Mouse (Mus musculus) heart, embryonic 13.5 days (tissue): Measurements from ENCODE around the gene Nudt7. TPM values are rescaled to one million over a fixed set of nuclear protein-coding genes. Genes with fewer than 3 reads are reported as not detected.

ENCODE experiments used
- ATAC-seq: fragments of 200-750 bp; cut with Nextera tagmentation; 2 replicates; pipeline ENCODE4 v1.8.0; 2017; ENCODE audit warnings: moderate TSS enrichment; ENCODE audit not compliant: insufficient number of reproducible peaks, low FRiP score, low TSS enrichment; ENCODE audit errors: extremely low read depth
- H3K27ac ChIP-seq: fragments of 300-500 bp; sonication (generic); replicated peaks from 2 replicates; pipeline ENCODE4 v1.5.1; 2015; ENCODE audit warnings: moderate library complexity, mild to moderate bottlenecking, inconsistent platforms
- H3K27me3 ChIP-seq: fragments of 300-500 bp; sonication (generic); replicated peaks from 2 replicates; pipeline ENCODE4 v1.6.1; 2015; ENCODE audit warnings: mild to moderate bottlenecking, inconsistent platforms
- H3K36me3 ChIP-seq: fragments of 300-500 bp; sonication (generic); 2 replicates; pipeline ENCODE4 v1.6.1; 2015; ENCODE audit warnings: mild to moderate bottlenecking, inconsistent platforms
- H3K4me1 ChIP-seq: fragments of 300-500 bp; sonication (generic); 2 replicates; pipeline ENCODE4 v1.6.1; 2015; ENCODE audit warnings: inconsistent platforms
- H3K4me2 ChIP-seq: fragments of 300-500 bp; sonication (generic); 2 replicates; pipeline ENCODE4 v1.6.1; 2015; ENCODE audit warnings: inconsistent platforms, mild to moderate bottlenecking, moderate library complexity
- H3K4me3 ChIP-seq: fragments of 300-500 bp; sonication (generic); 2 replicates; pipeline ENCODE4 v1.5.1; 2015; ENCODE audit warnings: moderate library complexity, mild to moderate bottlenecking, inconsistent platforms
- H3K9ac ChIP-seq: fragments of 300-500 bp; sonication (generic); 2 replicates; pipeline ENCODE4 v1.6.1; 2015; ENCODE audit warnings: inconsistent platforms, mild to moderate bottlenecking, moderate library complexity
- H3K9me3 ChIP-seq: fragments of 300-500 bp; sonication (generic); 2 replicates; pipeline ENCODE4 v1.6.1; 2016; ENCODE audit warnings: inconsistent platforms
- WGBS: fragments of 180-500 bp; shearing (Covaris S2); methylation state at CpG from one replicate; pipeline ENCODE4 v1.1.7; 2015; ENCODE audit warnings: mixed read lengths; 5-methylcytosine and 5-hydroxymethylcytosine counted together
- polyA plus RNA-seq: library from polyadenylated mRNA; unstranded; fragments of >200 nt; fragmentation: Nextera tagmentation; extraction: Ambion mirVana; gene quantifications from 2 replicates; pipeline ENCODE4 v1.2.1, GENCODE M21; 2015

Nudt7 gene
- polyA plus RNA-seq, 1 experiment from 2014 or later: 21.8 TPM

DNA sequence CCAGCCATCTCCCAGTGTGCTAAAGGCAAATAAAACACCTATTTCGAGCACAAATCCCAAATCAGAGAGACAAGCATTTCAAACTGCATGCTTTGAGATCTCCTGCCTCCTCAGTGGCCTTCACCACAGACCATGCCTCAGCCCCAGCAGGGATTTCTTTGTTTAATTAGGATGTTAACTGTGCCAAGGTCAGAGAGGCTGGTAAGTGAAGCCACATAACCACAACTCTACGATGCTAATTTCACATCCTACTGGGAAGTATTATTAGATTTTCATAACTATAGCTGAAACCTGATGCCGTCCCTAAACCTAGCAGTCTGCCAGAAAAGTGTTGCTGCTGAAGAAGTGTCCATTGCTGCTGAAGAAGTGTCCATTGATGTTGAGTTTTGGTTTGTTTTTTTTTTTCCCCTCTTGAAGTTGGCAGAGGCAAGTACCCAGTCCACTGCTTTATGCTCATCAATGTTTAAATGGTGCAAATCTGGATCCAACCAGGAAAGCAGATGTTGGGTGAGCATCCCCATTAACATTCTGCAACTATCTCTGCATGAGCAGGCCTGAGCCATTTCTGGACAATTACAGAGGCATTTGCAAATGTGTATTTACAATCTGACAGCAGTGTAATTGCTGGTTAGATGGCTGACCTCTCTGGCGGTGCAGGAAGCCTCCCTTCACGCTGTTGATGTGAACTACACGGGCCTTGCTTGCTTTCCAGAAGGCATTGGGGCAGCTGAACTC is 20.1 kb downstream of the Nudt7 start:
- 75% methylated on average over 6 of the region's 6 CpGs for WGBS
- no peak overlapping the region for H3K4me2 ChIP-seq
- H3K9me3 ChIP-seq: no peaks in the 10 kb centered on the region
- no peak for ATAC-seq
- H3K4me3 ChIP-seq: no peak overlapping the region
- peaks cover 35% of the 10 kb centered on the region for H3K36me3 ChIP-seq
- H3K27ac ChIP-seq: no peak overlapping the region
- H3K9ac ChIP-seq: no peak overlapping the region
- H3K27me3 ChIP-seq: no peaks in the 10 kb centered on the region
- H3K4me1 ChIP-seq: no peaks in the 10 kb centered on the region

DNA sequence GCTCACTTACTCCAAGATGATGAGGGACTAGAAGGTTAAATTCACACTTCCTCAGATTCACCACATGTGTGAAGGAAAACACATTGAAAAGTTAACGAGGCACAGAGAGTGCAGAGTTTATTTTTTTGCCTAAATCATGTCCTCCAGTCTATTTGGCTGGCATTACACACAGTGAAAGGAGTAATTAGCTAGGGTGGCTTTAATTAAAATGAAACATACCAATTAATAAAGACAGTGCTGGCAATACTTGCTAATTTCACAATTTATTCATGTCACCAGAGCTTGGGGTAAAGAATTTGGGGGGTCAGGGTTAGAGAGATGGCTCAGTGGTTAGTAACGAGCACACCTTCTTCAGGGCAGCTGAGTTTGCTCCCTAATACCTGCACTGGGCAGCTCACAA is 25.2 kb downstream of the Nudt7 start:
- Histone ChIP-seq H3K4me1 (no peaks in the 10 kb centered on the region), H3K9ac (no peak overlapping the region), H3K27ac (no peak overlapping the region), H3K36me3 (no peaks in the 10 kb centered on the region), H3K4me2 (no peak overlapping the region), H3K4me3 (no peak overlapping the region), H3K9me3 (no peaks in the 10 kb centered on the region), H3K27me3 (no peaks in the 10 kb centered on the region)
- WGBS: 68% methylated on average over 2 of the region's 2 CpGs
- ATAC-seq: no peak

GRCm38 (mm10) chr8:114159666-114160065 is 26.3 kb downstream of the Nudt7 start:
- H3K9ac ChIP-seq: no peak overlapping the region
- WGBS: 80% methylated on average over 3 of the region's 3 CpGs
- no peaks in the 10 kb centered on the region for H3K27me3 ChIP-seq
- no peaks in the 10 kb centered on the region for H3K4me1 ChIP-seq
- H3K9me3 ChIP-seq: no peaks in the 10 kb centered on the region
- ATAC-seq: no peak
- H3K27ac ChIP-seq: no peak overlapping the region
- H3K36me3 ChIP-seq: no peaks in the 10 kb centered on the region
- no peak overlapping the region for H3K4me3 ChIP-seq
- no peak overlapping the region for H3K4me2 ChIP-seq

GRCm38 (mm10) chr8:114163871-114164270 is 30.5 kb downstream of the Nudt7 start:
- Histone ChIP-seq H3K36me3 (no peaks in the 10 kb centered on the region), H3K27me3 (no peaks in the 10 kb centered on the region), H3K9me3 (no peaks in the 10 kb centered on the region), H3K4me2 (no peak overlapping the region), H3K9ac (no peak overlapping the region), H3K27ac (no peak overlapping the region), H3K4me1 (no peaks in the 10 kb centered on the region), H3K4me3 (no peak overlapping the region)
- no peak for ATAC-seq
- 73% methylated on average over 3 of the region's 3 CpGs for WGBS

- WGBS: 82% methylated on average over 6 of the region's 6 CpGs
- no peak overlapping the region for H3K27ac ChIP-seq
These were observed 31.2 kb downstream of the Nudt7 start for GRCm38 (mm10) chr8:114164444-114165096.

DNA sequence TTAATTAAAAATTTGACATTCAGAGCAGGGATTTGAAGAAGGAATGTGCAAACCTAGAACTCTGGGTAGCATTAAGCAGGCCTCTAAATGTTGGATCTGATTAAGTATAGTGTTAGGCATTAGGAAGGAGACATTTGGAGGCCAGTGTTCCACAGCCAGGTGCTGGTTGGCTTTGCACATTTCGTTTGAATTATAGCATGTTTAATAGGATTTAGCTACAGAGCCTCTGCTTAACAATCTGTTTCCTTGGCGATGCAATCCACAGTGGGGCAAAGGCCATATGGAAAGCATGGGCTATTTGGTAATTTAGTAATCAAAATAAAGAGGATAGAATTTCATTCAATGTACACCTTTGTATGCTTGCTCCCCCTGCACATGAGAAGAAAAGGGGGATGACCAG is 32.4 kb downstream of the Nudt7 start:
- Histone ChIP-seq H3K27ac (no peak overlapping the region), H3K4me1 (no peaks in the 10 kb centered on the region), H3K36me3 (no peaks in the 10 kb centered on the region), H3K9ac (no peak overlapping the region), H3K27me3 (no peaks in the 10 kb centered on the region), H3K4me2 (no peak overlapping the region), H3K9me3 (no peaks in the 10 kb centered on the region), H3K4me3 (no peak overlapping the region)
- no peak for ATAC-seq
- 67% methylated on average over 2 of the region's 2 CpGs for whole genome bisulfite sequencing

More at GRCm38 (mm10) chr8:114164444-114165096, 31.2 kb downstream of the Nudt7 start:
- Histone ChIP-seq H3K4me2 (no peak overlapping the region), H3K4me3 (no peak overlapping the region), H3K9ac (no peak overlapping the region), H3K27me3 (no peaks in the 10 kb centered on the region), H3K4me1 (no peaks in the 10 kb centered on the region), H3K9me3 (no peaks in the 10 kb centered on the region), H3K36me3 (no peaks in the 10 kb centered on the region)
- no peak for ATAC-seq

DNA sequence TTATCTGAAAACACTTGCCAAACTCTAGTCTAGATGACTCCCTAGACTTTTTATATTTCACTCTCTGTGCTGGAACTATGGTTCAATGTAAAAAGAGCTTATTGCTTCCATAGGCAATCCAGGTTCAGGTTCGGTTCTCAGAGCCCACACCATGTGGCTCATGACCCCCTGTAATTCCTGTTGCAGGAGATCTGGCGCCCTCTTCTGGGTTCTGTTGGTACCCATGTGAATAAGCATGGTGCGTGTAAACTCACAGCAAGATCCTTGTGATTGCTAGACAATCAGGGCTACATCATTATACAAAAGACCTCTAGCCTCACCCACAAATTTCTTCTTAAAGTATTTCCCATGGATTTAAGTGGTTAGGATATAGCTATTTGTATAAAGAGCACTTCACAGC is 43.4 kb downstream of the Nudt7 start:
- no peak overlapping the region for H3K27ac ChIP-seq

GRCm38 (mm10) chr8:114193334-114193733 is 60.0 kb downstream of the Nudt7 start:
- no peaks in the 10 kb centered on the region for H3K27me3 ChIP-seq
- WGBS: 79% methylated on average over 5 of the region's 5 CpGs
- no peak for ATAC-seq
- H3K4me2 ChIP-seq: no peak overlapping the region
- no peaks in the 10 kb centered on the region for H3K4me1 ChIP-seq
- H3K27ac ChIP-seq: no peak overlapping the region
- H3K4me3 ChIP-seq: no peak overlapping the region
- H3K9ac ChIP-seq: no peak overlapping the region
- H3K9me3 ChIP-seq: no peaks in the 10 kb centered on the region
- H3K36me3 ChIP-seq: no peaks in the 10 kb centered on the region

More for the DNA sequence above, 43.4 kb downstream of the Nudt7 start:
- WGBS: 56% methylated on average over 3 of the region's 3 CpGs
- no peak overlapping the region for H3K4me3 ChIP-seq
- ATAC-seq: no peak
- no peak overlapping the region for H3K9ac ChIP-seq
- no peaks in the 10 kb centered on the region for H3K4me1 ChIP-seq
- H3K27me3 ChIP-seq: no peaks in the 10 kb centered on the region; the same call in none of the 2 replicates
- H3K4me2 ChIP-seq: no peak overlapping the region
- H3K36me3 ChIP-seq: no peaks in the 10 kb centered on the region
- no peaks in the 10 kb centered on the region for H3K9me3 ChIP-seq

- Histone ChIP-seq H3K36me3 (no peaks in the 10 kb centered on the region), H3K9me3 (no peaks in the 10 kb centered on the region), H3K4me2 (no peak overlapping the region), H3K9ac (no peak overlapping the region), H3K4me1 (no peaks in the 10 kb centered on the region), H3K27me3 (peaks cover 18% of the 10 kb centered on the region), H3K4me3 (no peak overlapping the region), H3K27ac (no peak overlapping the region)
- no peak for ATAC-seq
- 52% methylated on average over 2 of the region's 2 CpGs for WGBS
These were observed 65.6 kb downstream of the Nudt7 start for GRCm38 (mm10) chr8:114198990-114199389.

Other genes with a start within 250 kb of the Nudt7 start
- gene Vat1l, start 72.1 kb downstream of the Nudt7 start, polyA plus RNA-seq: 0.57 and 0.87 TPM in 2 replicates